Mouse (Mus musculus) left cerebral cortex, adult 8-10 months (tissue): ENCODE data around the gene Arhgef6. TPM values are rescaled to one million over a fixed set of nuclear protein-coding genes. Genes with fewer than 3 reads are reported as not detected.

Source experiments
- DNase-seq, 2 experiments: peaks; one replicate each; pipeline ENCODE4 v3.0.0; 2022; ENCODE audit warnings: low spot score in 2 of 2
- total RNA-seq, 4 experiments: library from RNA; stranded (reverse); gene quantifications; 2 replicates each; pipeline ENCODE4 v1.2.4; 2022

Arhgef6 gene
- total RNA-seq: 10 to 100 TPM; 12.2 to 19.1 (median 16.4) TPM

DNA sequence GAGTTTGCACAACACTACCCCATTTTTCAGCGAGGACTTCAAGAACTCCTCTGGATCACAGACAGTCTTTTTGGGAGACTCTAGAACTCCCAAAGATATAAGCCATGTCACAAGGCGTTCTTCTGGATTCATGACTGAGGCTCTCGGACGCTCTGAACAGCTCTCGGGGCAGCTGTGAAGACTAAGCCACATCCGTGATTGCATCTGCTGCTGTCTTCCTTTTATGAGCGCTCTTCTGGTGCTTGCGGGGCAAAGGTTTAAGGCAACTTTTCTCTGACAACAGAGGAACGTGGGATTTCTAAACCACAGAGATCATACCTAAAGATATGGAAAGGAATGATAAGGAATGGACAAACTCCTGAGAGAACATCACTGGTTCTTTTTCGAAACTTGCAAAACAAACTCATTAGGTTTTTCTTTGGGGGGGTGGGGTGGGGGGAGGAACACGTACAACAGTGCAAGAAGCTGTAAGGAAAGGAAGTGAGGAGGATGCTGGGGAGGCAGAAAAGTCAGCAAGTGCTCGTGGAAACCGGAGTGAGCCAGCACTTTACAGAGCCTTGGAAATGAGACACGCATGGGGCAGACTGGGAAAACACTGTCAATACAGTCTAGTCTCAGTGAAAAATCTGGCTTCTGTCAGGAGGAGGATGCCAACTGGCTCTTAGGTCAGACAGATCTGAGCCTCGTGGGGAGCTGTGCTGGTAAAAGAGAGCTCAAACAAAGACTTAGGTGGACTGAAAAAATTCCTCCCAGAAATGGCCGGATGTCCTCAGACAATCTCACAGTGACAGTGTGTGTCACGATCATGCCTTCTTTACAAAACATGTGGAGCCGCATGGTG, at the start of gene Arhgef6:
Gene Arhgef6 (minus strand): TSS at position 359 of the 841 bp plus-strand sequence.
- DNase-seq: no peak

GRCm38 (mm10) chrX:57380915-57381314, 42.4 kb upstream of the Arhgef6 start:
- DNase-seq: no peak

GRCm38 (mm10) chrX:57378579-57378978, 40.0 kb upstream of the Arhgef6 start:
- no peak for DNase-seq

GRCm38 (mm10) chrX:57377096-57377495, 38.6 kb upstream of the Arhgef6 start:
- DNase-seq: no peak

DNA sequence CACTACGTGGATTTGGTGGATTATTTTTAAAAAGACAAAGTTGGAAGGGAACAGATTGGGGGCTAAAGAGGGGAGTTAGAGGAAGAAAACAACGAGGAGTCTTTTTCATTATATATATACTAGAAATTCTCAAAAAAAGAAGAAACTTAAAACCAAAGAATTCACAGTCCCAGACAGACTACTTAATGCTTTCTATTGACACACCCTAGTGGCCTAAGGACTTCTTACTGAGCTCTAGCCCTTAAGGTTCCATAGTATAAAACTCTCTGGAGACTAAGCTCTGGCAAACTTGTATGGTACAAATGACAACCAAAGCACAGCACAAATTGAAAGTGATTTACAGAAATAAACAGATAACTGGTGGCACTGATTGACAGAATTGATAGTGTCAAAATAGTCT, 35.5 kb upstream of the Arhgef6 start:
- DNase-seq: no peak

GRCm38 (mm10) chrX:57373543-57373942, 35.0 kb upstream of the Arhgef6 start:
- DNase-seq: no peak

- no peak for DNase-seq
Observed at GRCm38 (mm10) chrX:57372965-57373364, 34.4 kb upstream of the Arhgef6 start.

GRCm38 (mm10) chrX:57364891-57365569, 26.5 kb upstream of the Arhgef6 start:
- DNase-seq: no peak

DNA sequence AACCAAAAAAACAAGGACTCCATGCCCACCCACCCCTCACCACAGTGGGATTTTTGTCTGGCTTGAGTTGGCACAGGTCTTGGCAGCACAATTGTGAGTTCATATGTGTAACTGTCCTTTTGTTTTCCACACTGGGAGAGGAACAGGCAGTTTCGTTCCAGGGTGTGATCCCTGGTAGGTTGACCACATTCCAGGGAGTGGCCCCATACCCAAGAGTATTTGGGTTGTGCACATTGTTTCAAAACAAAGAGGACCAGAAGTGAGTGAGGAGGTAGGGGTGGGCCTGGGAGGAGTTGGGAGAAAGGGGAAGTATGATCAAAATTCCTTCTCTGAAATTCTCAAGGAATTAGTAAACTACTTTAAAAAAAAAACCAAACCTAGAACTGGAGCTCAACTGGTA, 20.8 kb upstream of the Arhgef6 start:
- no peak for DNase-seq

GRCm38 (mm10) chrX:57339220-57339619, 691 bp upstream of the Arhgef6 start:
- DNase-seq: no peak

GRCm38 (mm10) chrX:57337582-57337981, 947 bp downstream of the Arhgef6 start:
- no peak for DNase-seq

DNA sequence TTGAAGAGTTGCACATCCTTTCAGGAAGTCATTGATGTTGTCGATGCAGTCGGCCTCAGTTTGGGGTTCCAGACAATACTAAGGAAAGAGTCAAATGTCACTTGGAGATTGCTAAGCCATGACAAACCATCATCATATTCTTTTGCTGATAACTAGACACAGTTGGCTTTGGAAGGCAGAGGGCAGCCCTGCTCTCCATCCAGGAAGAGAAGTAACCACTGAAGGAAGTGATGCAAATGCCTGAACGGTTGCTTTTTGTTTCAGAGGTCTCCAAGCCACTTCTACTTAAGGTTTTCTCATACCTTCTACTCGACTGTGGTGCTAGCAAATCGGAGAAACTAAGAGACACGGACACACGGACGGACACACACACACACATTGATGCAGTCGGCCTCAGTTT, 1.6 kb downstream of the Arhgef6 start:
- DNase-seq: no peak

GRCm38 (mm10) chrX:57335313-57335712, 3.2 kb downstream of the Arhgef6 start:
- DNase-seq: no peak

- DNase-seq: no peak
Observed at GRCm38 (mm10) chrX:57327668-57328338, 10.7 kb downstream of the Arhgef6 start.

DNA sequence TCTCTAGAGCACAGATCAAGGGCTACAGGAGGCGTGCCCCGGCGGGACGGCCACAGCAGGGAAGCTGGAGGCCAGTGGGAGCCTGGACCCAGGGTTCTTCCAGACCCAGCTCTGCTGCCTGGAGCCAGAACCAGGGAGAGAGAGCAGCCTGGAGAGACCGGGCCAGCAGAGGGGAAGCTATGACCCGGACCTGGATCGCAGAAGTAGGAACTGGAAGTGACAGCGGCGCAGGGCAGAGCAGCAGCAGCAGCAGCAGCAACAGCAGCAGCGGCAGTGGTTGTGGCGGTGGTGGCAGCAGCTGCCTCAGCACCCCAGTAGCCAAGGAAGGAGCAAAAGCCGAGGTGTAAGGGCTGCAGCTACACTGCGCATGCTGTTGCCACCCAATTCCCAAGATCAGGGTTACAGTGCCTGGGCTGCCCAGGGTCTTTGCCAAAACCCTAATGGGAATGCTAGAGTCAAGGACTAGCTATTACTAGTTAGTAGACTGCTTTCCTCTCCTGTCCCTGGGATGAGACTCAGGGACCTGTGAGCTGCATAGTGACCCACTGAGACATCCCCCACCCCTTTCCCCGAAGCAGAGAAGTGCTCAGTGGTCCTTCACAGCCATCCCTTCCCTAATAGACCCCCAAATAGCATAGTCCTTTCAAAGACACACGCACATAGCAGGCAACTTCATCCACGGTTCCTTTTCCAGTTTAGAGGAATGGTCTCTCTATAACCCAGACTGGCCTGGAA, 11.9 kb downstream of the Arhgef6 start:
- no peak for DNase-seq

DNA sequence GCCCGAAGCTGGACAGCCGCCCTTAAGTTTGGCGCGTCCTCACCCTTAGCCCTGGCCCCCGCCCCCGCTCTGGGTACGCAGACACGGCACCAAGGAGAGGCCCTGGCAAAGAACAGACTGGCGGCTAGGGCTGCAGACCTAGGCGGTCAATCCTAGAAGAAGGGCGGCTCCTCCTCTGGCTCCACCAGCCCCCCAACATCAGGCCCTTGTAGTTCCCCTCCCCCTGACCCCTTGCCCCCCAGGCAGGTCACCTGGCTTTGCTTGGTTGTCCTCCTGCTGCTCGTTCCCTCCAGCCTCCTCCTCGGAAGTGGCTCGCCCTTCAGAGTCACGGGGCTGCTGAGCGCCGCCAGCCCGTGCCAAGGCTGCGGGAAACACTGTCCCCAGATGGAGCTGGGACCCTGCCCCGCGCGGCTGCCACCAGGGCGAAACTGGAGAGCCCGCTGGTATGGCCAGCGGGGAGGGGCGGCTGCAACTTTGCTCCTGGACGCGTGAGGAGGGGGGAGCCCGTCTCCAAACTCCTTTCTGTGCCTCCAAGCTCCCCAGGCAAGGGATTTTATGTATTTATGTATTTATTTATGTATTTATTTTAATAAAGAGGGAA, 12.6 kb downstream of the Arhgef6 start:
- no peak for DNase-seq

- no peak for DNase-seq
Observed at GRCm38 (mm10) chrX:57324891-57325290, 13.6 kb downstream of the Arhgef6 start.

DNA sequence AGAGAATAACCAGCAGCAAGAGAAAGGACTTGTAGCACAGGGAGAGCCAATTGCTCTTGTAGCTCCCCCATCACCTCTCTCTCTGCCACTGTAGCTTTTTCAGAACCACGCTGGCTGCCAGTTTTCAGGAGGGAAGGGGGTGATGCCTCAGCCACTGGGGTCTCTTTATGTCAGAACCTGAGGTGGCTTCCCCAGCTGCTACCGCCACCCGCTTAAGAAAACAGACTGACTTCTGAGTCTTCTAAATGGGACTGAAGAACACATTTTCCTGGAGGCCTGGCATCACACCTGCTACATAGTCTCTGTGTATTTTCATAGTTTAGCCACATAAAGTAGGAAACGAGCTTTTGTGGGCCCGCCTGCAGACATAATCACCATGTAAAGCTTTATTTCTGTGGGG, 26.5 kb downstream of the Arhgef6 start:
- DNase-seq: no peak

DNA sequence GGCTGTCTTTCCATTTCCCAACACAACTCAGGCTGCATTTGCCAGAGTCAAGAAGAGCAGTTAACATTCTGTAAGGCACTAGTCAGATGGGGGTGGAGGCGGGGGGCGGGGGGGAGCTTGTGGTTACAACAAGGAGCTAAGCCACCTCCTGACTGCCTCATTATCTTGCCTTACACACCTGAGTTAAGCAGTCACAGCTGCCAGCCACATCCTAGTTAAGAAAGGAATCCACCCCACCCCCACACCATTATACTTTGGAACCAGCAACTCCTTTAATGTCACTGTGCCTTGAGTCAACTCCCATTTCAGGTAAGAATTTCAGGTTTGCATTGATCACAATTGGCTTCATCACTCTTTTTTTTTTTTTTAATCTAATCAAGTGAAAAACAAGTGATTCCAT, 28.5 kb downstream of the Arhgef6 start:
- no peak for DNase-seq

GRCm38 (mm10) chrX:57306747-57307146, 31.8 kb downstream of the Arhgef6 start:
- no peak for DNase-seq

- DNase-seq: no peak
Observed at GRCm38 (mm10) chrX:57304784-57305287, 33.7 kb downstream of the Arhgef6 start.
